Mouse (Mus musculus) retina, embryonic 14.5 days (tissue): ENCODE results near the gene Cngb1.
A peak's percentile ranks its signal among the peaks of the same experiment; 100 is the strongest.

Experiments
- DNase-seq: peaks from one replicate; pipeline ENCODE4 v3.0.0-alpha.2; 2015; ENCODE audit warnings: low spot score

The Cngb1 gene

GRCm38 (mm10) chr8:95306431-95306830 lies at the start of gene Cngb1:
Cngb1 (minus strand) TSS chr8:95306585.
- DNase-seq: no peak

GRCm38 (mm10) chr8:95354606-95355005 lies 48.2 kb upstream of the Cngb1 start:
- DNase-seq: no peak

DNA sequence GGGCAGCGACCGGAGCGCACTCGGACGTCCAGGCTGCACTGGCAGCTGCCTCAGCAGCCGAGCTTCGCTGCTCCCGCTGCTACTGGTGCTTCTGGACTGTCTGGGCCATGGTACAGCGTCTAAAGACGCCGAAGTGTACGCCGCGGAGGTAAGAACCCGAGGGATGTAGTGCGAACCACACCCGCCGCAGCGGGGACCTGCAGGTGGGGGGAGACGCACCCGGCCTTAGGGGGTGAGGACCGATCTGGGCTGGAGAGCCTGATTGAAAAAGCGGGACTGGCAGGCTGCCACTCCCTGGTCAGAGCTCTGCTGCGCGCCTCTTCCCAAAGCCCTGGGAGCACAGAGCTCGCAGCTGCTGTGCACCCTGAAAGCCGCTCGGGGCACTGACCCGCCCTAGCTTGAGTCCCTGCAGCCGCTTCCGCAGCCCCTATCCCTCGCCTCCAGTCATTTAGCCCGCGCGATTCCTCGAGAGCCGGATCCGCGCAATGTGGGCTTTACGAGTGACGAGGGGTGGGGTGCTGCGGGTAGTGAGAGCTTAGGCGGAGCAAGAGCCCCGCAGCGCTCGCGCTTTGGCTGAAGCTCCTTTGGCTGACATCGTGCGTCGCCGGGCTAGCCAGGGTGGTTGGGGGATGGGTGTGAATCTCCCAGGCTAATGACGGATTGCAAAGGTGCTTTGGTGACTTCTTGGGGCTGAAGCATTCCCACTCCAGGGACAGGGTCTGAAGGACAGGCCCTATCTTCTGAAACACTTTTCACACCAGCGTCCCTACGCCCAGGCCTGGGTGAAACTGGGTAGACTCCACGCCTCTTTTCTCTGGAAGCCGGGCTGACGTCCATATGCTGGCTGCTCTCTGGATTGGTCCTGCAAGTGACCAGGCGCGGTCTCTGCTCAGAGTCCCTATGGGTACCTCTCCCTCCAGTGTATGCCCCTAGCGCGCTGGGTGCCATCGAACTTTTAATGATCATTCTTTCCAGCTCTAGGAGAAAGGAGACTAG lies 46.8 kb upstream of the Cngb1 start:
- DNase-seq: peak; percentile 70

- DNase-seq: peak; percentile 82
Observed at GRCm38 (mm10) chr8:95352151-95352870, 45.9 kb upstream of the Cngb1 start, which contains the start of gene Mmp15. Mmp15 (plus strand) TSS chr8:95352268.

DNA sequence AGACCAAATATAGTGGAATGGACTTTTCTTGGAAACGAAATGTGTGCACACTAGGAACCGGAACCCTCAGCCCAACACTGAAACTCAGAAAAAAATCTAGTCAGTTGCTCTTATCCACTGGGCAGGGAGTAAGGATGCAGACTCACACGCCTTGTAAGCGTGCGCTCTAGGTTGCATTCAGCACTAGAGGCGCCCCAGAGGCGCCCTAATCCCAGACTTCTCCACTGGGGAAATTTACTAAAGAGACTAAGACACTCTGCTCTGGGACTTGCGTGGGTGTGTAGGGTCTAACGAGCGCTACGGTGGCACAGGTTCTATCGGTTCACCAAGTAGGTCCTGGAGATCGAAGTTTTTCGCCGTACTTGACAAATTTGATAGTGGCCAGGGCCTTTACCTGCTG lies 45.1 kb upstream of the Cngb1 start:
- peak; percentile 78 for DNase-seq

DNA sequence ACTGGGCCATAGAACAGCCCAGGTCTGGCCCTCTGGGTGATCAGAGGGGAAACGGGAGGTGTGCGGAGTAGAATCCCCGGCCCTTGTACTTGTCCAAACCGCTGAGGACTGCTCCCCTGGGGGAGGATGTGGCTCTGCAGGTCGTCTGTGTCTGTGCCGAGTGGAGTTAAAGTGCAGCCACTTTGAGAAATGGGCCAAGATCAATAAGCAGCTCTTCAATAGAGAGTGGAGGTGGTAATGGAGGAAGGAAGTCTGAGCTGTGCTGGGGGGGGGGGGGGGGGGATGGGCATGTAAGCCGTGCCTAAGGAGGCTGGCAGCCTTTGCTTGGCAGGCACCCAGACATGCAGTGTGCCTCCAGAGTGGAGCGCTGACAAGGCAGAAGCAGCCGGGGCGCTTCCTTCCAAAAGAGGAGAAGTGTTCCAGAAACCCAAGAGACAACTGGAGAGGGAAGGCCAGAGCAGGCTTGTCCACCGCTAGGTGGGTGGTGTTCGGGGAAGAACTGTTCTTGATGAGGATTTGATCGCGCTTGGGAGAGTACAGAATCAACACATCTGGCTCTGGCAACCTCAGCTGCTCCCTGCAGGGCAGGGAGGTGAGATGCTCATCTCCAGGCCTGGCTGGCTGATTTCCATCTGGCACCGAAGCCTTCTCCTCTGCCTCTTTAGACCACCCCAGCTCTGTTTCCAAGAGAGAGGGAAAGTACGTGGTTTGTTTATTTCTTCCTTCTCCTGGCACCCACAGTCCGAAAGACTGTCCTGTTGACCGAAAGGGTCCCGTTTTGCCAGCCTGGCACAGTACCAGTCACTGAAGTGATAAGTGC lies 42.6 kb upstream of the Cngb1 start:
- DNase-seq: no peak

DNA sequence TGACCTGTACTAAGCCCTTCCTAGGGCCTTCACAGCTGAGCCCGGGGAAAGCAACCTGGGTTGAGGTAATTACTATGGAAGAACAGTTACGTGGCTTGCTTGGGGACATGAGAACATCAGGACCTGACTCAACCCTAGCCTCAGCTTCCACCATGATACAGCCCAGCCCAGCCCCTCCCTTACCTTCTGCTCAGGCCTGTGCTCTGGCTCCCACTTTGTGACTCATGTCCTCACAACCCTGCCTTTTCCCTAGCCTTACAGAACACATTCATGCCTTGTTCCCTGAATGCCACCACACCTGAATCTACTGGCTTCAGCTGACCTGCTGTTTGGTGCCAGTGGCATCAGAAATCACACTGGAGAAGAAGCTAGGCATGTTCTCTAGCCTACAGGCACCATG lies 42.0 kb upstream of the Cngb1 start:
- DNase-seq: no peak

DNA sequence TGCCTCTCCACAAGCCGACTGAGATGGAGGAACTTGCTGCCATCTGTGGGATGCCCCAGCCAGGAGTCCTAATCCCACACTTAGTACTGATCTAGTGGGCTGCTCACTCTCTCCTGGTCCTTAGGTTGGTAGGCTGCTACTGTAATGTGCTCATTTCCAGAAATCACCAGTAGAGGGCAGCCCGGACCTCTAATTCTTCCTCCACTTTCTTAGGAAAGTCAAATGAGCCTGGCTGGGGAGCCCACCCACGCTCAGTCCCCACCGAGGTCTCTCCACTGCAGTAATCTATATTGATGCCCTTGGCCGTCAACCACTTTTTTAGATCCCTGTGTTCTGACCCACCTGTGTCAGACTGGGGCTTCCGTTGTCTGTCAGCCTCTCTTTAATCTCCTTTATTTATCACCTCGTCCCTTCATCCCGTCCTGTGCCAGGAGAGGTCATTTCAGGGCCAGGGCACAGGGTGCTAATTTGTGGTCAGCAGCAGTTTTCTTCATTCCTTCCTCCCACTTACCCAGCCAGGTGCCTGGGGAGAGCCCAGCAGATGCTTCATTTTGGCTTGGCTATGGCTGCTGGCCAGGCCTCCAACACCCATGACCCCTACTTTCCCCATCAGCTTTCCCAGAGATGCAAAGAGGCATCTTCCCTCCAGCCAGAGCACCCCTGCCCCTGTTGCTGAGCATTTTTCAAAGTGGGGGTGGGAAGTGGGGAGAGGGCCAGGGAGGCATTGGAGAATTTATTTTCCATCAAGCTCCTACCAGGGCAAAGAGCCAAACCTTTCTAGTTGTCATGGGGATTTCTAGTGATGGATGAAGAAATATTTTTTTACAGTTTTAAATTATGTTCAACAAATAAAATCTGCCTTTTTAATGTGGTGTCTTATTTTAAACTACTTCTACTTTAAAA lies 40.5 kb upstream of the Cngb1 start:
- peak; percentile 90 for DNase-seq

DNA sequence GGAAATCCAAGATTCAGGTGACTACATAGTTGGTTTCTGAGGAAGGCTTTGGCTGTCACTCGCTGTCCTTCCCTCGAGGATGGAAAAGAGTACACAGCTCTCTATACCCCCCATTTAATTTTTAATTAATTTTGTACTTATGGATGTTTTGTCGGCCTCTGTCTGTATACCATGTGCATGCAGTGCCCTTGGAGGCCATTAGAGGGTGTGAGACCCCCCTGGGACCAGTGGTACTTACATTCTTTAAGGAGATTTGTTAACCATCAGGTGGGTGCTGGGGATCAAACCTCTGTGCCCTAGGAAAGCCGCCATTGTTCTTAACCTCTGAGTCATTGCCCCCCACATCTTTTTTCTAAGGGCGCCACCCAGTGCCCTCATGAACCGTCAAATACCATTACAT lies 38.3 kb upstream of the Cngb1 start:
- peak; percentile 29 for DNase-seq

GRCm38 (mm10) chr8:95341721-95342120 lies 35.3 kb upstream of the Cngb1 start:
- DNase-seq: no peak

GRCm38 (mm10) chr8:95336363-95336762 lies 30.0 kb upstream of the Cngb1 start:
- DNase-seq: no peak

DNA sequence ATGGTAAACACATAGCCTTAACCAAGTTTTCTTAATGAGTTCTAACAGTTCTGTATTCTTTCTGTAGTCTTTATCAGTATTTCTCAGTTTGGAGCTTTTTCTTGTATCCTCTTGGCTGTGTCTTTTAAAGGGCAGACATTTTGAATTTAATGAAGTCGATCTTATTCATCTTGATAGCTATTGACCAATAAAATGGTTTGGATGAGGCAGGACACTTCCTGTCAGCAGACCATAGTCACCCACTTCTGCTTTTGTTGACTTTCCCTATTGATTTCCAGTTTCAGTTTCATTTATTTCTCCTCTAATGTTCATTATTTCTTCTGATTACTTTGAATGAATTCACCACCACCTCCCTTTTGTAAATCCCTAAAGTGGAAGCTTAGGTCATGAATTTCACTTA lies 29.3 kb upstream of the Cngb1 start:
- DNase-seq: no peak

GRCm38 (mm10) chr8:95332437-95333199 lies 26.2 kb upstream of the Cngb1 start:
- no peak for DNase-seq

DNA sequence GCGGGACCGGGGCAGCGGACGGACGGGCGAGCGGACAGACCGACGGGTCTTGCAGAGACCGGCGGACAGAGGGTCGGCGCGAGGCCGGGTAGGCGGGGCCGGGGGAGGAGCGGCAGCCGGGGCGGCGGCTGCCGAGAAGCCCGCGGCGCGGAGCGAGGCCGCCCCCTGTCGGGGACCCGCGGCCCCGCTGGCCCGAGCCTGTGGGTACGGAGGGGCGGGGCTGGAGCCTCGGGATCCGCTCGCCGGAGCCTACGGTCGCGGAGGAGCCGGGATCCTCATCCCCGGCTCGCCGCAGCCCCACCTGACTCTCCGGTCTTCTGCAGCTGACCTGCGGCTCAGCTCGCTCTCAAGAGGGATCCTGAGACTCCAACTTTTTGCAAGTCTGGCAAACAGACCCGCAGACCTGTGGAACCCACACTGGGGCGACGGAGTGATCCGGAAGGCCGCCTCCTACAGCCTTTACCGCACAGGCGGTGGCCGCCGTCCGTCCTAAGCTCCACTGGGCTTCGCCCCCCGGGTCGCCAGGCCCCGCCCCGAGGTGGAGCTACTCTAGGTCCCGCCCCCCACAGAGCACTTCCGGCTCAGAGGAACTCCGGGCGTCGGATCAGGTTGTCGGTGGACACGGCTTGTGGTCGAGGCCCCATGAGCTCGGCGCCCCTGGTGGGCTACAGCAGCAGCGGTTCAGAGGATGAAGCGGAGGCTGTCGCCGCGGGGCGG lies 25.5 kb upstream of the Cngb1 start, which contains the start of the genes Zfp319 and Usb1:
Gene Zfp319 (minus strand): TSS at position 231 of the 717 bp plus-strand sequence.
Gene Usb1 (plus strand): TSS at position 565 of the 717 bp plus-strand sequence.
- DNase-seq: peak; percentile 96

DNA sequence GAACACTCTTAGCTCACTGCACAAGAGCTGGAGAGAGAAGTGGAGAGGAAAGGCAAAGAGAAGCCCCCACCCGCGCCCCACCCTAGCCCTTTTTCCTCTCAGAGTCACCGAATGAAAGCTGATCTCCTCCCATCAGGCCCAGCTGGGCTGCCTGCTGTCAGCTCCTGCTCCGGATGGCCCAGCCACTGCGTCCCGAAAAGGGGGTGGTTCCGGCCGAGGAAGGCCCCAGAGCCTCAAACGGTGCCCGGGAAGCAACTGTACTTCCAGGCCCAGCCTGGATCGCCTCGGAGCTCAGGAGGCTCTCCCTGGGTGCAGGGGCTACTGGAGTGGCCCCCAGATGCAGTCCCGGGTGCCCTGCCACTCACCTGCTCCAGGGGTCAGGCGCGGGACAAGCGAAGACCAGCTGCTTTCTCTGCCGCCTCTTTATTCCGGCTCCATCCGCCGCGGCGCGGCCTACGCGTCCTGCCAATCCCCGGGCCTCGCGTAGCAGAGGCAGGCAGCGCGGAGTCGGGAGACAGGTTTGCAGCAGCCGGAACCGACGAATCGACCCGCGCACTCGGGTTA lies 24.9 kb upstream of the Cngb1 start:
- no peak for DNase-seq

- no peak for DNase-seq
Observed at GRCm38 (mm10) chr8:95330367-95330766, 24.0 kb upstream of the Cngb1 start.

- DNase-seq: no peak
Observed at GRCm38 (mm10) chr8:95327866-95328465, 21.6 kb upstream of the Cngb1 start.

GRCm38 (mm10) chr8:95326822-95327221 lies 20.4 kb upstream of the Cngb1 start:
- no peak for DNase-seq

- DNase-seq: no peak
Observed at GRCm38 (mm10) chr8:95324646-95325045, 18.3 kb upstream of the Cngb1 start.
